Mouse (Mus musculus): ENCODE measurements around the gene Kcnj9.

Gene Kcnj9

GRCm38 (mm10) chr1:172292880-172293279 is 36.2 kb downstream of the Kcnj9 start:
- DNase-seq (ENCODE audit: low spot score in 2 of 2) = no peak

GRCm38 (mm10) chr1:172289617-172289946 is 39.5 kb downstream of the Kcnj9 start:
- no peak for DNase-seq (ENCODE audit: low spot score in 2 of 2)

DNA sequence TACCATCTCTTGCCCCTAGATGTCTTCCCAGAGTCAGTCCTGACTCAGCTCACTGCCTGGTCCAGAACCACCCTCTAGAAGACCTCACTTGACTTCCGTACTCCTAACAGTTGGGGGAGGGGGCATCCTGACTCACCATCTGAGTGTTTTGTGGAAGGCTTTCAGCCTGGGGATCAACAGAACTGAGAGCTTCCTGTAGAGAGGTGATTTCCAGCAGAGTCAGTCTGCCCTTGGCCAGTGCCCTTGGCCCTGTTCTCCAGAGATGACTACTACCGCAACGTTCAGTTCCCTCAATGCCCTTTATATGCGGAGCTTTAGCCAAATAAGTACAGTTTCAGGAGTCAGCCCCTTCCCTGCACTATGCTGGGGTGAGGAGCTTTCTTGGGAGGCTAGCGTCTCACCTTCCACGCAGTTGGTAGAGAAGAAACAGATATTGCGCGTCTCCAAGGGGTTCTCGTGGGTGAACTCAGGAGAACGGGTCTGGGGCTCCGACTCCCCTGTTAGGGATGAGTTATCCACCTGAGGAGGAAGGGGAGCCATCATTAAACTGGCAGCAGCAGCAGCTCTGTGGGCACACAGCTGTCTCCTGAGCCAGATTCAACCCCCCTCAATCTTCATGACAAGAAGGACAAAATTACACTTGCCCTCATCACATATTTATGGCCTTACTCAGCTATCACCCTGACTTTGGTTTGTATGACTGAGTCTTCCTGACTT is 40.1 kb downstream of the Kcnj9 start:
- no peak for DNase-seq (ENCODE audit: low spot score in 2 of 2)

DNA sequence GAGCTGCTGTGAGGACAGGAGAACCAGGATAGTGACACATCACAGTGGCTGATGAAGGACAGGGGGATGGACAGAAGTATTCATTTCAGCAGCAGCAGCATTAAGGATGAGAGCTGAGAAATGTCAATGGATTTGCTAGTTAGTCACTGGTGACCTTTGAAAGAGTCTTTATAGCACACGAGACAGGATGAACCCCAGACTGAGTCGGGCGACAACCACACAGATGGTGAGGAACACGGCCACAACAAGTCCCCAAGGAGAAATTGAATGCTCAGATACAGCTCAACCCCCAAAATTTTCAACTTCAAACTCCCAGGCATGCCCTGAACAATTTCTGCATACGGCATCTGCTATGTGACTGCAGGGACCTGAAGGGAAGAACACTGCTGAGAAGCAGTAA is 42.4 kb downstream of the Kcnj9 start:
- no peak for DNase-seq (ENCODE audit: low spot score in 2 of 2)

DNA sequence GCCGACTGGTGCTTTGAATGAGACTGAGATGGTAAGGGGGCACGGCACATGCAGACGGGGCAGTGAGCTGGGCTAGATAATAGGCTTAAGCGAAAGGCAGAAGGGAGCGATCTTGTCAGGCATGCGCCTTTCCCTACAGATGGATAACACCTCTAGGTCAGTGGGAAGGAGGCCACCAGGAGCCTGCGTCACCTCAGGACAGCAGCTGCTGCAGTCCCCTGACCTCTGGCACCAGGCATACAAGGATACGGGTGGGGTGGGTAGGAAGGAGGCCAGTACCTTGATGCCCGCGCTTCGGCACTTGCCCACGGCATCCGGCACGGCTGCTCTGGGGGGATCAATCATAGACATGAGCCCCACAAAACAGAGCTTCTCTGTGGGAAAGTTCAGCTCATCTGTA is 44.9 kb downstream of the Kcnj9 start:
- no peak for DNase-seq (ENCODE audit: low spot score in 2 of 2)

DNA sequence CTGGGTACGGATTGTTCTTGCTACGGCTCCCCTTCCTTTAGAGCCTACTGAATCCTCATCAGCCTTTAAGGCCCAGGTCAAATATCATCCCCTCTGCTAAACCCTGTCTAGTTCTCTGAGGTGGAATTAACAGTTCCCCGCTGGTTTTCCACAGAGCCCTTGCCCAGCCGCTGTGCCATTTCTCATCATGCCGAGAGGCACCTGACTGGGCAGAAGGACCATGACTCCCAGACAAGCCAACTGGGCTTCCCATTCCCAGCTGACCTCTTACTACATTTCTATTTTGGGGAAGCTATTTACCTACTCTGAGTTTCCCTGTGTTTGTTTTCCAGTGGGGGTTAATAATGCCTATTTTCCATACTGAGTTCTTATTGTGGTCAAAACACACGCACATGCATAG is 46.0 kb downstream of the Kcnj9 start:
- no peak for DNase-seq (ENCODE audit: low spot score in 2 of 2)

DNA sequence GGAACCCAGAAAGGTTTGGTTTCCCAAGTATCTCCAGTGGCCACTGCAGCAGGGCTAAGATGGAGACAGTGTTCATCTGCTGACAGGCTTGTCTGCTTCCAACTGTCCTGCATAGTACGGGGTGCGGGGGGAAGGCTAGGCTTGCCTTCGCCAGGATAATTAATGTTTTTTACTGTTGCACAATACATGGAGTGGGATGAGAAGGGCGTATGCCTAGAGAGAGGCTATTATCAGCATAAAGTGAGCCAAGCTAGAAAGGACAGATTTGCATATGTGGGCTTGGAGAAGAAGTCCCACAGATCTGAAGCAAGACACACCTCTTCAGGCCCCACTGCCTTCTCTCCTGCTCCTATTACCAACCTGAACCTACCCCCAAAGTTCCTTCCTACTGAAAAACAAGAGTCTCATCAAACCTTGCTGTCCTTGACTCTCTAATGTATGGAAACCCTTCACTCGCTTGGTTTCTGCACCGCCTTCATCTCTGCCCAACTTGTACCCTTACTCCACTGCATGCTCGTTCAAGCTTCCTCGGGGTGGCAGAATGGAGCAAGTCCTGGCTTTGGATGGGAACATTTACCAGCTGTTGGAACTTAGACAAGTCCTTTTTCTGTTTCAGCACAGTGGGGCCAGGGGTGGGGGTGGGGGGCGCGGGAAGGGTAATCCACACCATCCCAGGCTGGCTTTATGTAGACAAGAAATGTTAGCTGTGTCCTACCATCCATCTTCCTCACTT is 47.4 kb downstream of the Kcnj9 start:
- DNase-seq (ENCODE audit: low spot score in 2 of 2) = peak; percentile 62 to 69

DNA sequence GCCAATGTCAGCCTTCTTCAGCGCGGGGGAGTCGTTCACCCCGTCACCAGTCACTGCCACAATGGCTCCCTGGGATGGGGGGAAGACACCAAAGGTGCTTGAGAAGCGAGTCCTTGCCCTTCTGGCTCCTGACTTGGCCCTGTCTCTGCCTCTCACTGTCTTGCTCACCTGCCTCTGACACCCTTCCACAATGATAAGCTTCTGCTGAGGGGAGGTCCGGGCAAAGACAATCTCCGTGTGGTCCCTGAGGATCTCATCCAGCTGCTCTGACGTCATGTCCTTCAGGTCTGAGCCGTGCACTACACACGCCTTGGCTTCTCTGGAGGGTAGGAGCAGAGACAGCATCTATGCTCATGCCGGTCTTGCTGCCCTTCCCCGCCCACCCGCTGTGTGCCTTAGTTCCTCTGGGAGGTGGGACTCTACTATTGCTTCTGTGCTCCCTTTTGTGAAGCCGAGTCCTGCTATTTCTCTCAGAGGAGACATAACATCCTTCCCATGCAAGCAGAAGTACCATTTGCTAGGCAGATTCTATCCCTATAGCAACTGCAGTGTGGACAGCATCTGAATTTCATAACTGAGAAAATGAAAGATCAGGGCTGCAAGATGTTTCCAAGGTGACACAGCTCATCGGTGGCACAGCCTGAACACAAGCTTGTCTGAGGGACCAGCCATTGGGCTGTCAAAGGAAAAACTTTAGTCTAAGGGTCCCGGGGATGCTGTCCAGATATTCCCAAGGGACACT is 49.2 kb downstream of the Kcnj9 start:
- DNase-seq (ENCODE audit: low spot score in 2 of 2) = no peak

DNA sequence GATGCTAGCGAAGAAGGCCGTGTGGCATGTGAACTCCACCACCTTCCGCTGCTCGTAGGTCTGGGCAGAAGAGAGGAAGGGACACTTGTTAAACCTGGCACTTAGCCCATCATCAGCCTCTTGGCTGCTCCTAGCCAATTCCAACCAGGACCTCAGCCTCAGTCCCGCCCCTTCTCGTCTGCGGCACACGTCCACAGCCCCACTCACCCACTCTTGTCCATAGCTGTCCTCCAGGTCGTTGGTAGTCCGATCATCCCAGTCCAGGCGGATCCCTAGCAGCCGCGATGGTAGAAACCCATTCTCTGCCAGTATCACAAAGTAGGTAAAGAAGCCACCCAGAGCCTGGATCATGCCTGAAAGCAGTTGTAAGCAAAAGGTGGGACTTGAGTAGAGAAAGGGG is 50.8 kb downstream of the Kcnj9 start:
- DNase-seq (ENCODE audit: low spot score in 2 of 2) = no peak

GRCm38 (mm10) chr1:172277172-172277571 is 51.9 kb downstream of the Kcnj9 start:
- no peak for DNase-seq (ENCODE audit: low spot score in 2 of 2)

- no peak for DNase-seq (ENCODE audit: low spot score in 2 of 2)
These were observed 54.6 kb downstream of the Kcnj9 start for GRCm38 (mm10) chr1:172274547-172274946.

- DNase-seq (ENCODE audit: low spot score in 2 of 2) = no peak
These were observed 55.0 kb downstream of the Kcnj9 start for GRCm38 (mm10) chr1:172274116-172274515.

DNA sequence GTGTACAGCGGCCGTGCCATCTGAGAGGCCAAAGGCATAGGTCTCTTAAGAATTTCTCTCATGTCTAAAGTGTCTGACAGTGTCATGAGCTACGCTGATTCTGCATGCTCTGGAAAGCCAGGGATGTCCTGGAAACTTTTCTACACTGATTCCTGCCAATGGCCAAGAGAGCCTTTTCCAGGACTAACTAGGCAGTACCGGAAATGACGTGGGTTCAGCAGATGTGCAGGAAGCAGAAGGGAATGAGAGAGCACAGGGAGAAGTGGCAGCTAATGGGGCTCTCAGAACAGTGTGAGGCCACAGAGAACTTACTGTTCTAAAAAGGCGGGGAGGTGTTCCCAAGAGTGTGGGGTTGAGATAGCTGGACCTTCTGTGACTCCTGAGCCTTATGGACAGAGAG is 55.7 kb downstream of the Kcnj9 start:
- DNase-seq (ENCODE audit: low spot score in 2 of 2) = no peak

- DNase-seq (ENCODE audit: low spot score in 2 of 2) = no peak
These were observed 57.4 kb downstream of the Kcnj9 start for GRCm38 (mm10) chr1:172271765-172272164.

GRCm38 (mm10) chr1:172271208-172271607 is 57.9 kb downstream of the Kcnj9 start:
- DNase-seq (ENCODE audit: low spot score in 2 of 2) = no peak
